Mouse (Mus musculus): ENCODE results near the gene Frmd4b.

GRCm38 (mm10) chr6:97396957-97397354, 220.4 kb downstream of the Frmd4b start:
- TF ChIP-seq CTCF (IDR thresholded peaks at IDR 0.05; ENCODE audit: low read depth, low read length) (no peak), POLR2AphosphoS5 (IDR thresholded peaks at IDR 0.05; ENCODE audit: insufficient replicate concordance, low read depth, low read length) (no peak), GATA1 (IDR thresholded peaks at IDR 0.05; ENCODE audit: borderline replicate concordance, low read length) (no peak), TAL1 (conservative IDR thresholded peaks at IDR 0.05; ENCODE audit: low read depth, low read length) (no peak)
